Mouse (Mus musculus) ES-E14 (cell line): ENCODE data around the gene Ptprj. TPM values are rescaled to one million over a fixed set of nuclear protein-coding genes. Genes with fewer than 3 reads are reported as not detected.

ENCODE experiments used
- DNase-seq: peaks from one replicate; pipeline ENCODE4 v3.0.0-alpha.2; 2013; ENCODE audit warnings: low read depth, low spot score
- H3K27ac ChIP-seq: 2 replicates; pipeline ENCODE4 v1.5.1; 2012; ENCODE audit warnings: low read depth, mild to moderate bottlenecking, low read length, moderate library complexity, mixed read lengths; ENCODE audit not compliant: poor library complexity, insufficient read depth, severe bottlenecking
- H3K36me3 ChIP-seq: 2 replicates; pipeline ENCODE4 v1.6.1; 2012; ENCODE audit warnings: mild to moderate bottlenecking, low read length, moderate library complexity, mixed read lengths; ENCODE audit not compliant: control insufficient read depth, poor library complexity, insufficient read depth, severe bottlenecking
- H3K4me1 ChIP-seq, 2 experiments: fragments of 150-350 bp in 1 of 2; sonication (generic) in 1 of 2; 2 replicates each; pipeline ENCODE4 v1.6.1; 2012; ENCODE audit warnings: low read length in 2 of 2, mild to moderate bottlenecking in 1 of 2, mixed read lengths in 1 of 2; ENCODE audit not compliant: control insufficient read depth in 2 of 2, insufficient read depth in 2 of 2, poor library complexity in 1 of 2
- H3K4me3 ChIP-seq, 2 experiments: fragments of 150-350 bp in 1 of 2; sonication (generic) in 1 of 2; 2 replicates each; pipeline ENCODE4 v1.5.1; 2012; ENCODE audit warnings: low read length in 2 of 2, low read depth in 1 of 2, mild to moderate bottlenecking in 1 of 2, mixed read lengths in 1 of 2; ENCODE audit not compliant: insufficient read depth in 1 of 2, poor library complexity in 1 of 2, severe bottlenecking in 1 of 2
- H3K9ac ChIP-seq: 2 replicates; pipeline ENCODE4 v1.6.1; 2012; ENCODE audit warnings: low read depth, mild to moderate bottlenecking, low read length, mixed read lengths; ENCODE audit not compliant: poor library complexity, insufficient read depth, severe bottlenecking
- H3K9me3 ChIP-seq: fragments of 150-350 bp; sonication (generic); 2 replicates; pipeline ENCODE4 v1.6.1; 2012; ENCODE audit warnings: low read depth, mild to moderate bottlenecking, low read length; ENCODE audit not compliant: control insufficient read depth, insufficient read depth
- CHD2 ChIP-seq: IDR thresholded peaks from 2 replicates; pipeline ENCODE4 v1.6.1; 2014; ENCODE audit warnings: mild to moderate bottlenecking, low read depth, low read length, inconsistent platforms
- HCFC1 ChIP-seq: IDR thresholded peaks from 2 replicates; pipeline ENCODE4 v1.6.1; 2012; ENCODE audit warnings: low read length, inconsistent platforms, borderline replicate concordance; ENCODE audit not compliant: insufficient read depth
- MAFK ChIP-seq: IDR thresholded peaks from 2 replicates; pipeline ENCODE4 v1.6.1; 2014; ENCODE audit warnings: mild to moderate bottlenecking, low read depth, low read length, inconsistent platforms; ENCODE audit not compliant: insufficient read depth
- ZC3H11A ChIP-seq: IDR thresholded peaks from 2 replicates; pipeline ENCODE4 v1.6.1; 2012; ENCODE audit warnings: low read depth, mild to moderate bottlenecking, inconsistent platforms, low read length, borderline replicate concordance
- ZNF384 ChIP-seq: IDR thresholded peaks from 2 replicates; pipeline ENCODE4 v1.6.1; 2012; ENCODE audit warnings: low read depth, low read length, inconsistent platforms
- in situ Hi-C, 2 experiments: fragments of 600-800 bp; cut with MboI; formaldehyde crosslinking; loops; one replicate each; pipeline ENCODE4 v1.15.1; 2025; ENCODE audit warnings: low sequenced_read_pairs in 2 of 2, inconsistent platforms in 1 of 2; ENCODE audit not compliant: unreplicated experiment in 2 of 2
- total RNA-seq: library from RNA; depleted of rRNA; stranded (reverse); fragments of 300-350 nt; gene quantifications from 2 replicates; pipeline ENCODE4 v1.2.3, GENCODE M21; 2012

The Ptprj gene
- total RNA-seq, 1 experiment: 10.7 TPM

DNA sequence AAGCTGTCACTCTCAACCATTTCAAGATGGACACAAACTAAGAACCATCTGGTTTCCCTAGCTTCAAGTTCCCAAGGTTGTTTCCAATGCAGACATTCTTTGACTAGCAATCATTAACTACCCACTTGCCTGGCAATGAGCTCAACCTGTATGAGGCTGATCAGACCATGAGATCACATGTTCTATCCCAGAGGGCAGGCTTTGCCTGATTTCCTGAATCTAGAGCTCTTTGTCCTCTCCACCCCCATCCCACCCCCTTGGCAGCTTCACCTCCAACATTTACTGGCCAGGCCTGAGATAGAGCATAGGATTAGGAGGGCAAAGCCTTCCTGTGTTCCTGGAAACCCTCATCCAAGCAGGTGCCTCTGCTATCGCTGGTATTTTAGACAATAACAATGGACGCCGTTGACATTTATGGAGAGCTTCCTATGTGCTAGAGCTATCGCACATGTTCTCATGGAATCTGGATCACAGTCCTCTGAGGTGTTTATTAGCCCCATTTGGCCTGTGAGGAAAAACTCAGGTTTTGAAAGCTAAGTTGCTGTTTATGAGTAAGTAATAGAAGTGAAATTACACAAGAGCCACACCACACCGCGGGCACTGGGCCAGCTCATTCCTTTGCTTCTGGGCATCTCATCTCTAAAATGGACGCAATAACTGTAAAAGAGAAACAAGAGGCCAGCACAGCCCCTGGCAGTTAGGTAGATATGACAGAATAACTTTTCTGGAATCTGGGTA is 15.1 kb downstream of the Ptprj start:
- Histone ChIP-seq H3K27ac (no peak overlapping the region), H3K9me3 (no peaks in the 10 kb centered on the region), H3K9ac (no peak overlapping the region), H3K36me3 (no peaks in the 10 kb centered on the region), H3K4me1 (peaks cover 1 to 16% of the 10 kb centered on the region in 2 experiments; a peak in 3 of 4 replicates), H3K4me3 (no peak overlapping the region)
- in situ Hi-C loops: no loop called here
- DNase-seq: no peak
- TF ChIP-seq MAFK (no peak), ZNF384 (no peak), HCFC1 (no peak), ZC3H11A (no peak), CHD2 (no peak)

DNA sequence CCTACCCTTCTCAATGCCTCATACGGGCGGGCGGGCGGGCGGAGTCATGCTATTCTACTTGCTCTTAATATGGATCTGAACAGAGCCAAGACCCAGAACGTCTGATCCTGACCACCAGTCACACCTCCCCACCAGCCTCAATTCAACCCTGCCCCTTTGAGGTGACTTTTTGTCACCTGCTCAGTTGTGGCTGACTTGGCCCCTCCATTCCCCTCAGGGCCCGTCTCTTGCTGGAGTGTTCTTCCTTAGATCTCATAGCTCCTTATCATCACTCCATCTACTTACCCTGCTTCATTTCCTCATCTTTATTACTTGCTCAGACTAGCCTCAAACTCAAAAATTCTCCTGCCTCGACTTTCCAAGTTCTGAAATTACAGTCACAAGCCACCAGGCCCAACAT is 15.9 kb downstream of the Ptprj start:
- Histone ChIP-seq H3K4me3 (no peak overlapping the region), H3K4me1 (peaks cover 1 to 20% of the 10 kb centered on the region in 2 experiments; a peak in 3 of 4 replicates), H3K36me3 (no peaks in the 10 kb centered on the region), H3K27ac (no peak overlapping the region), H3K9ac (no peak overlapping the region), H3K9me3 (no peaks in the 10 kb centered on the region)
- DNase-seq: no peak
- in situ Hi-C loops: no loop called here
- TF ChIP-seq CHD2 (no peak), HCFC1 (no peak), MAFK (no peak), ZNF384 (no peak)

GRCm38 (mm10) chr2:90563171-90563570 is 17.3 kb downstream of the Ptprj start:
- H3K9ac ChIP-seq: no peak overlapping the region
- H3K27ac ChIP-seq: no peak overlapping the region
- H3K4me3 ChIP-seq: no peak overlapping the region
- no peak for DNase-seq
- H3K36me3 ChIP-seq: no peaks in the 10 kb centered on the region
- TF ChIP-seq CHD2 (no peak), MAFK (no peak), HCFC1 (no peak), ZC3H11A (no peak), ZNF384 (no peak)
- H3K4me1 ChIP-seq: peaks cover 1 to 25% of the 10 kb centered on the region in 2 experiments; a peak in 3 of 4 replicates
- in situ Hi-C loops: no loop called here
- H3K9me3 ChIP-seq: no peaks in the 10 kb centered on the region

- H3K36me3 ChIP-seq: no peaks in the 10 kb centered on the region
- TF ChIP-seq HCFC1 (no peak), ZC3H11A (no peak), ZNF384 (no peak), CHD2 (no peak), MAFK (no peak)
- peak overlapping the region; percentile 41; the same call in 1 of the 2 replicates for H3K27ac ChIP-seq
- in situ Hi-C loops: no loop called here
- H3K9me3 ChIP-seq: no peaks in the 10 kb centered on the region
- H3K9ac ChIP-seq: no peak overlapping the region; the same call in 1 of the 2 replicates
- DNase-seq: no peak
- peaks cover 4 to 25% of the 10 kb centered on the region in 2 experiments; a peak in 3 of 4 replicates for H3K4me1 ChIP-seq
- H3K4me3 ChIP-seq: peak overlapping the region in 1 of 2 experiments; percentile 4; a peak in 1 of 4 replicates
These were observed 18.2 kb downstream of the Ptprj start for GRCm38 (mm10) chr2:90562126-90562670.
